Mouse (Mus musculus): ENCODE measurements around the gene Atf7ip2. TPM values are rescaled to one million over a fixed set of nuclear protein-coding genes. Genes with fewer than 3 reads are reported as not detected.
"Not testable (repeated sequence)": the region's sequence is repeated elsewhere in the genome, so short reads cannot be mapped to it uniquely, and the experiment has no call there.

The Atf7ip2 gene
- 1.5 TPM in 2 replicates for polyA plus RNA-seq (2011; ENCODE audit: insufficient read length, low read depth, missing spikeins)

GRCm38 (mm10) chr16:10192679-10193506, at the start of gene Atf7ip2:
TSS of gene Atf7ip2 (plus strand) at chr16:10192712.
- TF ChIP-seq CTCF (IDR thresholded peaks at IDR 0.05; ENCODE audit: borderline replicate concordance, insufficient read depth, low read length) = no peak
- no peak for TF ChIP-seq POLR2A (IDR thresholded peaks at IDR 0.05; ENCODE audit: low read depth, low read length)
- H3K4me1 ChIP-seq (ENCODE audit: control insufficient read depth, insufficient read depth, low read length) = no peaks in the 10 kb centered on the region
- H3K27ac ChIP-seq (ENCODE audit: insufficient read depth, low read length) = no peak within 1 kb of the TSS
- peak within 1 kb of the TSS; percentile 65 for H3K4me3 ChIP-seq (ENCODE audit: insufficient read depth, low read length)

GRCm38 (mm10) chr16:10143166-10143565, 49.3 kb upstream of the Atf7ip2 start:
- no peaks in the 10 kb centered on the region for H3K4me1 ChIP-seq (ENCODE audit: control insufficient read depth, insufficient read depth, low read length)
- TF ChIP-seq CTCF (IDR thresholded peaks at IDR 0.05; ENCODE audit: borderline replicate concordance, insufficient read depth, low read length) = no peak
- TF ChIP-seq POLR2A (IDR thresholded peaks at IDR 0.05; ENCODE audit: low read depth, low read length) = no peak
- H3K27ac ChIP-seq (ENCODE audit: insufficient read depth, low read length) = no peak overlapping the region

GRCm38 (mm10) chr16:10147401-10147800, 45.1 kb upstream of the Atf7ip2 start:
- TF ChIP-seq CTCF (IDR thresholded peaks at IDR 0.05; ENCODE audit: borderline replicate concordance, insufficient read depth, low read length) (no peak), POLR2A (IDR thresholded peaks at IDR 0.05; ENCODE audit: low read depth, low read length) (no peak)
- H3K4me1 ChIP-seq (ENCODE audit: control insufficient read depth, insufficient read depth, low read length) = no peaks in the 10 kb centered on the region
- no peak overlapping the region for H3K27ac ChIP-seq (ENCODE audit: insufficient read depth, low read length)
- no peak overlapping the region for H3K4me3 ChIP-seq (ENCODE audit: insufficient read depth, low read length)

More at GRCm38 (mm10) chr16:10143166-10143565, 49.3 kb upstream of the Atf7ip2 start:
- no peak overlapping the region for H3K4me3 ChIP-seq (ENCODE audit: insufficient read depth, low read length)

- Histone ChIP-seq H3K4me3 (ENCODE audit: insufficient read depth, low read length) (no peak overlapping the region), H3K4me1 (ENCODE audit: control insufficient read depth, insufficient read depth, low read length) (no peaks in the 10 kb centered on the region), H3K27ac (ENCODE audit: insufficient read depth, low read length) (peak overlapping the region; percentile 64)
- TF ChIP-seq POLR2A (IDR thresholded peaks at IDR 0.05; ENCODE audit: low read depth, low read length) = no peak
- no peak for TF ChIP-seq CTCF (IDR thresholded peaks at IDR 0.05; ENCODE audit: borderline replicate concordance, insufficient read depth, low read length)
Observed at GRCm38 (mm10) chr16:10169123-10169905, 23.2 kb upstream of the Atf7ip2 start.

- Histone ChIP-seq H3K27ac (ENCODE audit: insufficient read depth, low read length) (peak within 1 kb of the TSS; percentile 64), H3K4me3 (ENCODE audit: insufficient read depth, low read length) (no peak within 1 kb of the TSS; the same call in 1 of the 2 replicates), H3K4me1 (ENCODE audit: control insufficient read depth, insufficient read depth, low read length) (no peaks in the 10 kb centered on the region)
- 0 out of 2 replicates have a peak, but pooled peaks have one; percentile 16 for TF ChIP-seq POLR2A (IDR thresholded peaks at IDR 0.05; ENCODE audit: low read depth, low read length)
- no peak for TF ChIP-seq CTCF (IDR thresholded peaks at IDR 0.05; ENCODE audit: borderline replicate concordance, insufficient read depth, low read length)
Observed at GRCm38 (mm10) chr16:10170005-10170404, 22.5 kb upstream of the Atf7ip2 start, which contains the start of gene Rpl39l. TSS of gene Rpl39l (plus strand) at chr16:10170226.

GRCm38 (mm10) chr16:10171276-10171675, 21.2 kb upstream of the Atf7ip2 start:
- no peak overlapping the region for H3K27ac ChIP-seq (ENCODE audit: insufficient read depth, low read length)

GRCm38 (mm10) chr16:10172179-10172820, 20.2 kb upstream of the Atf7ip2 start:
- Histone ChIP-seq H3K4me1 (ENCODE audit: control insufficient read depth, insufficient read depth, low read length) (no peaks in the 10 kb centered on the region), H3K27ac (ENCODE audit: insufficient read depth, low read length) (no peak overlapping the region), H3K4me3 (ENCODE audit: insufficient read depth, low read length) (no peak overlapping the region)
- TF ChIP-seq CTCF (IDR thresholded peaks at IDR 0.05; ENCODE audit: borderline replicate concordance, insufficient read depth, low read length) (no peak), POLR2A (IDR thresholded peaks at IDR 0.05; ENCODE audit: low read depth, low read length) (no peak)

More at GRCm38 (mm10) chr16:10171276-10171675, 21.2 kb upstream of the Atf7ip2 start:
- Histone ChIP-seq H3K4me3 (ENCODE audit: insufficient read depth, low read length) (no peak overlapping the region), H3K4me1 (ENCODE audit: control insufficient read depth, insufficient read depth, low read length) (no peaks in the 10 kb centered on the region)
- TF ChIP-seq POLR2A (IDR thresholded peaks at IDR 0.05; ENCODE audit: low read depth, low read length) = no peak
- no peak for TF ChIP-seq CTCF (IDR thresholded peaks at IDR 0.05; ENCODE audit: borderline replicate concordance, insufficient read depth, low read length)

GRCm38 (mm10) chr16:10187461-10187860, 5.1 kb upstream of the Atf7ip2 start:
- not testable (repeated sequence) for H3K4me3 ChIP-seq (ENCODE audit: insufficient read depth, low read length); H3K4me1 ChIP-seq (ENCODE audit: control insufficient read depth, insufficient read depth, low read length); H3K27ac ChIP-seq (ENCODE audit: insufficient read depth, low read length)

GRCm38 (mm10) chr16:10208777-10209176, 16.3 kb downstream of the Atf7ip2 start:
- Histone ChIP-seq H3K4me3 (ENCODE audit: insufficient read depth, low read length) (no peak overlapping the region), H3K4me1 (ENCODE audit: control insufficient read depth, insufficient read depth, low read length) (no peaks in the 10 kb centered on the region), H3K27ac (ENCODE audit: insufficient read depth, low read length) (no peak overlapping the region)
- TF ChIP-seq CTCF (IDR thresholded peaks at IDR 0.05; ENCODE audit: borderline replicate concordance, insufficient read depth, low read length) (no peak), POLR2A (IDR thresholded peaks at IDR 0.05; ENCODE audit: low read depth, low read length) (no peak)

GRCm38 (mm10) chr16:10216366-10216765, 23.9 kb downstream of the Atf7ip2 start:
- H3K4me1 ChIP-seq (ENCODE audit: control insufficient read depth, insufficient read depth, low read length); H3K27ac ChIP-seq (ENCODE audit: insufficient read depth, low read length); H3K4me3 ChIP-seq (ENCODE audit: insufficient read depth, low read length): not testable (repeated sequence)

- H3K27ac ChIP-seq (ENCODE audit: insufficient read depth, low read length); H3K4me3 ChIP-seq (ENCODE audit: insufficient read depth, low read length); H3K4me1 ChIP-seq (ENCODE audit: control insufficient read depth, insufficient read depth, low read length): not testable (repeated sequence)
Observed at GRCm38 (mm10) chr16:10217020-10217419, 24.5 kb downstream of the Atf7ip2 start.

Measured in embryonic fibroblast, embryonic 13.5 days (primary cell).